Mouse (Mus musculus) macrophage (primary cell): Measurements from ENCODE around the gene Lig4. TPM values are rescaled to one million over a fixed set of nuclear protein-coding genes. Genes with fewer than 3 reads are reported as not detected.

Source experiments
- H3K27ac ChIP-seq: fragments of 350-480 bp; formaldehyde crosslinking; 2 replicates; pipeline ENCODE4 v1.9.0; 2021
- H3K36me3 ChIP-seq: fragments of 350-480 bp; formaldehyde crosslinking; 2 replicates; pipeline ENCODE4 v1.9.0; 2021; ENCODE audit errors: inconsistent target
- H3K4me3 ChIP-seq: fragments of 350-480 bp; formaldehyde crosslinking; 2 replicates; pipeline ENCODE4 v1.9.0; 2021; ENCODE audit errors: inconsistent target
- H3K79me2 ChIP-seq: fragments of 350-480 bp; formaldehyde crosslinking; 2 replicates; pipeline ENCODE4 v1.9.0; 2021; ENCODE audit errors: inconsistent target
- WGBS: methylation state at CpG from one replicate; pipeline ENCODE4 v1.1.7; 2026; ENCODE audit warnings: inconsistent platforms; ENCODE audit not compliant: missing documents; 5-methylcytosine and 5-hydroxymethylcytosine counted together
- polyA plus RNA-seq: library from polyadenylated mRNA; stranded (reverse); fragments of 250-400 nt; gene quantifications from 3 replicates; pipeline ENCODE4 v1.2.4, GENCODE M21; 2018; ENCODE audit warnings: inconsistent platforms

Lig4 gene
- polyA plus RNA-seq, 1 experiment from 2014 or later, result 4.0 TPM

- Histone ChIP-seq H3K79me2 (no peaks in the 10 kb centered on the region), H3K4me3 (no peak overlapping the region), H3K36me3 (peaks cover 22% of the 10 kb centered on the region), H3K27ac (no peak overlapping the region)
- 96% methylated on average over 9 of the region's 9 CpGs for WGBS
Measured at GRCm38 (mm10) chr8:9971866-9972265, 5.6 kb downstream of the Lig4 start.

- H3K36me3 ChIP-seq, result no peaks in the 10 kb centered on the region
- no peak overlapping the region for H3K27ac ChIP-seq
- no peak overlapping the region for H3K4me3 ChIP-seq
- H3K79me2 ChIP-seq, result no peaks in the 10 kb centered on the region
- 93% methylated on average over 2 of the region's 2 CpGs for WGBS
Measured at GRCm38 (mm10) chr8:9959919-9960318, 17.6 kb downstream of the Lig4 start.

- Histone ChIP-seq H3K36me3 (no peaks in the 10 kb centered on the region), H3K79me2 (no peaks in the 10 kb centered on the region), H3K4me3 (no peak overlapping the region), H3K27ac (no peak overlapping the region)
- WGBS, result 67% methylated on average over 4 of the region's 4 CpGs
Measured at GRCm38 (mm10) chr8:9958338-9958737, 19.1 kb downstream of the Lig4 start.

GRCm38 (mm10) chr8:9949134-9949890 is 28.2 kb downstream of the Lig4 start:
- Histone ChIP-seq H3K4me3 (no peak overlapping the region), H3K27ac (no peak overlapping the region), H3K79me2 (no peaks in the 10 kb centered on the region), H3K36me3 (no peaks in the 10 kb centered on the region)
- 68% methylated on average over 10 of the region's 10 CpGs for WGBS

GRCm38 (mm10) chr8:9935574-9935973 is 41.9 kb downstream of the Lig4 start:
- Histone ChIP-seq H3K36me3 (no peaks in the 10 kb centered on the region), H3K4me3 (no peak overlapping the region), H3K27ac (no peak overlapping the region), H3K79me2 (no peaks in the 10 kb centered on the region)
- 78% methylated on average over 7 of the region's 7 CpGs for WGBS

GRCm38 (mm10) chr8:9934891-9935565 is 42.5 kb downstream of the Lig4 start:
- Histone ChIP-seq H3K79me2 (no peaks in the 10 kb centered on the region), H3K36me3 (no peaks in the 10 kb centered on the region), H3K27ac (no peak overlapping the region), H3K4me3 (no peak overlapping the region)
- 30% methylated on average over 10 of the region's 10 CpGs for WGBS

GRCm38 (mm10) chr8:9932711-9933110 is 44.8 kb downstream of the Lig4 start:
- Histone ChIP-seq H3K4me3 (no peak overlapping the region), H3K27ac (no peak overlapping the region), H3K36me3 (no peaks in the 10 kb centered on the region), H3K79me2 (no peaks in the 10 kb centered on the region)

GRCm38 (mm10) chr8:9929746-9930445 is 47.6 kb downstream of the Lig4 start:
- WGBS, result 88% methylated on average over 14 of the region's 14 CpGs
- no peaks in the 10 kb centered on the region for H3K79me2 ChIP-seq
- H3K27ac ChIP-seq, result no peak overlapping the region
- H3K36me3 ChIP-seq, result no peaks in the 10 kb centered on the region
- H3K4me3 ChIP-seq, result no peak overlapping the region

Other genes starting within 250 kb of the Lig4 start
- not detected in 3 replicates for gene Fam155a, start 206.5 kb downstream of the Lig4 start, polyA plus RNA-seq
- gene Gm10217, start 113.4 kb downstream of the Lig4 start, polyA plus RNA-seq, result not detected in 3 replicates
- gene Abhd13, start within 50 bp of the Lig4 start, polyA plus RNA-seq, result 10.5 to 13.8 TPM (median 12.7 TPM) in 3 replicates
- gene Tnfsf13b, start 28.8 kb upstream of the Lig4 start, polyA plus RNA-seq, result 0.35 to 0.56 TPM (median 0.37 TPM) in 3 replicates
- not detected in 3 replicates for gene Myo16, start 176.2 kb upstream of the Lig4 start, polyA plus RNA-seq